Mouse (Mus musculus) forebrain, embryonic 13.5 days (tissue): ENCODE data around the gene Ngfr. TPM values are rescaled to one million over a fixed set of nuclear protein-coding genes. Genes with fewer than 3 reads are reported as not detected.
A peak's percentile ranks its signal among the peaks of the same experiment; 100 is the strongest.

ENCODE experiments used
- ATAC-seq: fragments of 200-750 bp; cut with Nextera tagmentation; 2 replicates; pipeline ENCODE4 v1.8.0; 2017
- H3K27ac ChIP-seq: fragments of 300-500 bp; sonication (generic); 2 replicates; pipeline ENCODE4 v1.5.1; 2015; ENCODE audit warnings: inconsistent platforms, mild to moderate bottlenecking, moderate library complexity
- H3K27me3 ChIP-seq: fragments of 300-500 bp; sonication (generic); 2 replicates; pipeline ENCODE4 v1.6.1; 2015; ENCODE audit warnings: mild to moderate bottlenecking, inconsistent platforms
- H3K36me3 ChIP-seq: fragments of 300-500 bp; sonication (generic); 2 replicates; pipeline ENCODE4 v1.6.1; 2015; ENCODE audit warnings: mild to moderate bottlenecking, inconsistent platforms; ENCODE audit not compliant: poor library complexity, severe bottlenecking
- H3K4me1 ChIP-seq: fragments of 300-500 bp; sonication (generic); 2 replicates; pipeline ENCODE4 v1.6.1; 2015; ENCODE audit warnings: inconsistent platforms
- H3K4me2 ChIP-seq: fragments of 300-500 bp; sonication (generic); 2 replicates; pipeline ENCODE4 v1.6.1; 2015; ENCODE audit warnings: inconsistent platforms, mild to moderate bottlenecking, moderate library complexity
- H3K4me3 ChIP-seq: fragments of 300-500 bp; sonication (generic); 2 replicates; pipeline ENCODE4 v1.5.1; 2015; ENCODE audit warnings: mild to moderate bottlenecking, inconsistent platforms
- H3K9ac ChIP-seq: fragments of 300-500 bp; sonication (generic); 2 replicates; pipeline ENCODE4 v1.6.1; 2015; ENCODE audit warnings: mild to moderate bottlenecking, inconsistent platforms
- H3K9me3 ChIP-seq: fragments of 300-500 bp; sonication (generic); replicated peaks from 2 replicates; pipeline ENCODE4 v1.6.1; 2016; ENCODE audit warnings: inconsistent platforms
- WGBS: fragments of 180-500 bp; shearing (Covaris S2); methylation state at CpG from one replicate; pipeline ENCODE4 v1.1.7; 2015; 5-methylcytosine and 5-hydroxymethylcytosine counted together
- polyA plus RNA-seq: library from polyadenylated mRNA; unstranded; fragments of >200 nt; fragmentation: Nextera tagmentation; extraction: Ambion mirVana; gene quantifications from 2 replicates; pipeline ENCODE4 v1.2.1, GENCODE M21; 2015

Ngfr gene
- polyA plus RNA-seq, 1 experiment from 2014 or later: 7.5 TPM

GRCm38 (mm10) chr11:95592691-95593090, 5.2 kb upstream of the Ngfr start:
- H3K4me3 ChIP-seq: no peak overlapping the region
- no peak overlapping the region for H3K27ac ChIP-seq
- H3K9ac ChIP-seq: no peak overlapping the region
- H3K36me3 ChIP-seq: no peaks in the 10 kb centered on the region
- ATAC-seq: no peak
- no peaks in the 10 kb centered on the region for H3K9me3 ChIP-seq
- 85% methylated on average over 1 of the region's 1 CpGs for WGBS
- peaks cover 6% of the 10 kb centered on the region for H3K4me1 ChIP-seq
- H3K27me3 ChIP-seq: peaks cover 94% of the 10 kb centered on the region
- H3K4me2 ChIP-seq: no peak overlapping the region

- WGBS: 32% methylated on average over 5 of the region's 5 CpGs
- Histone ChIP-seq H3K9ac (no peak overlapping the region), H3K27me3 (peaks cover 92% of the 10 kb centered on the region)
Observed at GRCm38 (mm10) chr11:95589195-95589594, 1.7 kb upstream of the Ngfr start.

GRCm38 (mm10) chr11:95586751-95587422, 648 bp downstream of the Ngfr start:
- Histone ChIP-seq H3K9ac (peak overlapping the region; percentile 66), H3K27ac (peak overlapping the region; percentile 55; the same call in 1 of the 2 replicates), H3K27me3 (peaks cover 95% of the 10 kb centered on the region), H3K4me3 (peak overlapping the region; percentile 40), H3K4me1 (peaks cover 25% of the 10 kb centered on the region), H3K36me3 (no peaks in the 10 kb centered on the region), H3K4me2 (peak overlapping the region; percentile 83), H3K9me3 (no peaks in the 10 kb centered on the region)
- peak; percentile 50; the same call in 1 of the 2 replicates for ATAC-seq
- 2% methylated on average over 27 of the region's 27 CpGs for WGBS

More at GRCm38 (mm10) chr11:95589195-95589594, 1.7 kb upstream of the Ngfr start:
- H3K4me3 ChIP-seq: no peak overlapping the region
- H3K27ac ChIP-seq: no peak overlapping the region
- no peak for ATAC-seq
- no peaks in the 10 kb centered on the region for H3K36me3 ChIP-seq
- no peaks in the 10 kb centered on the region for H3K9me3 ChIP-seq
- no peak overlapping the region for H3K4me2 ChIP-seq
- H3K4me1 ChIP-seq: peaks cover 25% of the 10 kb centered on the region

GRCm38 (mm10) chr11:95586184-95586583, 1.4 kb downstream of the Ngfr start:
- no peak overlapping the region for H3K27ac ChIP-seq
- no peaks in the 10 kb centered on the region for H3K36me3 ChIP-seq

GRCm38 (mm10) chr11:95585684-95586083, 1.9 kb downstream of the Ngfr start:
- Histone ChIP-seq H3K4me2 (peak overlapping the region; percentile 83), H3K4me1 (peaks cover 25% of the 10 kb centered on the region), H3K9me3 (no peaks in the 10 kb centered on the region), H3K9ac (peak overlapping the region; percentile 66; the same call in 1 of the 2 replicates), H3K27me3 (peaks cover 98% of the 10 kb centered on the region), H3K36me3 (no peaks in the 10 kb centered on the region), H3K4me3 (peak overlapping the region; percentile 40), H3K27ac (no peak overlapping the region)
- ATAC-seq: no peak
- 4% methylated on average over 15 of the region's 15 CpGs for WGBS

More at GRCm38 (mm10) chr11:95586184-95586583, 1.4 kb downstream of the Ngfr start:
- peaks cover 25% of the 10 kb centered on the region for H3K4me1 ChIP-seq
- peak overlapping the region; percentile 40 for H3K4me3 ChIP-seq
- WGBS: under 1% methylated on average over 25 of the region's 25 CpGs
- peak overlapping the region; percentile 83 for H3K4me2 ChIP-seq
- H3K9me3 ChIP-seq: no peaks in the 10 kb centered on the region
- peak; percentile 71 for ATAC-seq
- peaks cover 97% of the 10 kb centered on the region for H3K27me3 ChIP-seq
- peak overlapping the region; percentile 66 for H3K9ac ChIP-seq

GRCm38 (mm10) chr11:95585281-95585680, 2.3 kb downstream of the Ngfr start:
- Histone ChIP-seq H3K4me1 (peaks cover 25% of the 10 kb centered on the region), H3K27ac (no peak overlapping the region), H3K4me3 (peak overlapping the region; percentile 40), H3K36me3 (no peaks in the 10 kb centered on the region), H3K9ac (peak overlapping the region; percentile 66; the same call in 1 of the 2 replicates), H3K27me3 (peaks cover 99% of the 10 kb centered on the region), H3K9me3 (no peaks in the 10 kb centered on the region), H3K4me2 (peak overlapping the region; percentile 83)
- WGBS: under 1% methylated on average over 24 of the region's 24 CpGs
- no peak for ATAC-seq

GRCm38 (mm10) chr11:95584651-95585050, 2.9 kb downstream of the Ngfr start:
- no peak for ATAC-seq
- peaks cover 25% of the 10 kb centered on the region for H3K4me1 ChIP-seq
- no peaks in the 10 kb centered on the region for H3K36me3 ChIP-seq
- no peaks in the 10 kb centered on the region for H3K9me3 ChIP-seq
- H3K4me3 ChIP-seq: peak overlapping the region; percentile 40; the same call in 1 of the 2 replicates
- whole genome bisulfite sequencing: 6% methylated on average over 9 of the region's 9 CpGs
- H3K9ac ChIP-seq: no peak overlapping the region
- H3K4me2 ChIP-seq: peak overlapping the region; percentile 83
- H3K27ac ChIP-seq: no peak overlapping the region
- H3K27me3 ChIP-seq: peaks cover 99% of the 10 kb centered on the region

GRCm38 (mm10) chr11:95583396-95583795, 4.1 kb downstream of the Ngfr start:
- Histone ChIP-seq H3K36me3 (no peaks in the 10 kb centered on the region), H3K9me3 (no peaks in the 10 kb centered on the region), H3K4me2 (no peak overlapping the region), H3K27ac (no peak overlapping the region), H3K27me3 (peaks cover 99% of the 10 kb centered on the region), H3K4me3 (no peak overlapping the region), H3K9ac (no peak overlapping the region), H3K4me1 (peaks cover 25% of the 10 kb centered on the region)
- 62% methylated on average over 6 of the region's 6 CpGs for WGBS
- ATAC-seq: no peak

GRCm38 (mm10) chr11:95582193-95582592, 5.3 kb downstream of the Ngfr start:
- Histone ChIP-seq H3K4me3 (no peak overlapping the region), H3K4me1 (peaks cover 28% of the 10 kb centered on the region), H3K27me3 (peaks cover 100% of the 10 kb centered on the region), H3K27ac (no peak overlapping the region), H3K4me2 (no peak overlapping the region), H3K9me3 (no peaks in the 10 kb centered on the region), H3K9ac (no peak overlapping the region), H3K36me3 (no peaks in the 10 kb centered on the region)
- WGBS: 67% methylated on average over 3 of the region's 3 CpGs
- ATAC-seq: no peak

- Histone ChIP-seq H3K27ac (no peak overlapping the region), H3K4me1 (peaks cover 17% of the 10 kb centered on the region), H3K36me3 (no peaks in the 10 kb centered on the region), H3K9me3 (no peaks in the 10 kb centered on the region), H3K27me3 (peaks cover 75% of the 10 kb centered on the region), H3K4me3 (no peak overlapping the region), H3K4me2 (no peak overlapping the region), H3K9ac (no peak overlapping the region)
- WGBS: 27% methylated on average over 6 of the region's 6 CpGs
- ATAC-seq: no peak
Observed at GRCm38 (mm10) chr11:95579455-95579854, 8.1 kb downstream of the Ngfr start.

- Histone ChIP-seq H3K9me3 (no peaks in the 10 kb centered on the region), H3K27ac (no peak overlapping the region), H3K36me3 (no peaks in the 10 kb centered on the region), H3K4me2 (peak overlapping the region; percentile 57), H3K27me3 (peaks cover 60% of the 10 kb centered on the region), H3K9ac (peak overlapping the region; percentile 14; the same call in 1 of the 2 replicates), H3K4me1 (peaks cover 17% of the 10 kb centered on the region), H3K4me3 (peak overlapping the region; percentile 26)
- 6% methylated on average over 39 of the region's 39 CpGs for WGBS
- peak; percentile 69; the same call in 1 of the 2 replicates for ATAC-seq
Observed at GRCm38 (mm10) chr11:95577776-95578446, 9.6 kb downstream of the Ngfr start.

GRCm38 (mm10) chr11:95576299-95576698, 11.2 kb downstream of the Ngfr start:
- H3K4me2 ChIP-seq: no peak overlapping the region
- H3K36me3 ChIP-seq: no peaks in the 10 kb centered on the region
- H3K9me3 ChIP-seq: no peaks in the 10 kb centered on the region
- H3K4me3 ChIP-seq: no peak overlapping the region
- no peak overlapping the region for H3K27ac ChIP-seq
- WGBS: 82% methylated on average over 8 of the region's 8 CpGs
- no peak for ATAC-seq
- H3K4me1 ChIP-seq: peaks cover 23% of the 10 kb centered on the region
- H3K9ac ChIP-seq: no peak overlapping the region
- peaks cover 44% of the 10 kb centered on the region for H3K27me3 ChIP-seq
